ENCODE assay signal across 30 mouse cellular contexts in the genomic region with DNA sequence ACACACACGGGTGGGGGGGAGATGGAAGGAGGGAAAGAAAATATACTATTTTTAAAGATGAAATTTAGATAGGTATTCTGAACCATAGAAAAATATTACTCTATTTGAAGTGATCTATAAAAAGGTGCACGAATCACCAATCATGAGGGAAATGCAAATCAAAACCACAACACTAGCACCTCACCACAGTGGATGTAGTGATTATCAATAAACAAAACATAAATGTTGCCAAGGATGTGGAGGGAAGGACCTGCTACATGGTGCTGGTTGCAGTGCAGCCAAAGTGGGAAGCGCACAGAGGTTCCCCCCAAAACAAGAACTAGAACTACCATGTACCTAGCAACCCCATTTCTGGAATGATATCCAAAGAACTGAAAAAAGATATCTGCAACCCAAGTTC. TPM values are rescaled to one million over a fixed set of nuclear protein-coding genes. Genes with fewer than 3 reads are reported as not detected.
DNase-seq lines count a peak whose midpoint lies in the region; ATAC-seq lines count a peak whose summit lies in the region.
"Had no signal": no experiment of that assay in that cellular context is flagged by ENCODE, and none has a peak within 500 bp of the region (broad histone marks: within the 10 kb centered on the region; RNA-seq: fewer than 3 reads in every experiment).

No protein-coding gene starts in this region.

- DNase-seq in midbrain, embryonic 11.5 days (ENCODE audit: low spot score, missing footprints): peak; percentile 33
- peak; percentile 33 for DNase-seq in splenic B cell, adult 2 months (ENCODE audit: low read depth, low spot score)
- DNase-seq in left cerebral cortex, postnatal 14 days (ENCODE audit: low spot score in 2 of 2): no peak
- DNase-seq: adrenal gland, adult 2 months; adrenal gland, postnatal 25 days; B cell, adult 2 months; cerebellum, adult 11-12 months; cerebellum, adult 9-10 months; cerebellum, postnatal 14 days; gastrocnemius, postnatal 10 days; gastrocnemius, postnatal 36 days; heart, postnatal 10 days; heart, postnatal 36 days had no signal

- no peak for ATAC-seq in midbrain, embryonic 11.5 days (ENCODE audit: low FRiP score)
- ATAC-seq in midbrain, embryonic 16.5 days: no peak
- peak; percentile 56 for ATAC-seq in activated CD4-positive, CD25-positive, alpha-beta regulatory T cell, adult 4 months
- ATAC-seq in neural tube, embryonic 15.5 days (ENCODE audit: low FRiP score): no peak
- ATAC-seq: forebrain, embryonic 13.5 days; forebrain, embryonic 16.5 days; hindbrain, embryonic 16.5 days; intestine, postnatal 0 days; Patski had no signal

- H3K36me3 ChIP-seq in midbrain, embryonic 11.5 days (ENCODE audit: control insufficient read depth, insufficient read depth, low read length): no peaks in the 10 kb centered on the region
- no peaks in the 10 kb centered on the region for H3K36me3 ChIP-seq in midbrain, embryonic 16.5 days (ENCODE audit: control insufficient read depth, insufficient read depth, low read length)
- no peaks in the 10 kb centered on the region for H3K36me3 ChIP-seq in splenic B cell, adult 2 months (ENCODE audit: control insufficient read depth, insufficient read depth, low read length, poor library complexity, severe bottlenecking)
- no peaks in the 10 kb centered on the region for H3K36me3 ChIP-seq in neural tube, embryonic 15.5 days
- H3K36me3 ChIP-seq: forebrain, embryonic 10.5 days; G1E; heart, embryonic 12.5 days; heart, embryonic 15.5 days; hindbrain, embryonic 10.5 days; hindbrain, embryonic 13.5 days had no signal

- no peaks in the 10 kb centered on the region for H3K27me3 ChIP-seq in midbrain, embryonic 11.5 days (ENCODE audit: control insufficient read depth, insufficient read depth, low read length)
- H3K27me3 ChIP-seq in midbrain, embryonic 16.5 days (ENCODE audit: control insufficient read depth, insufficient read depth, low read depth, low read length): no peaks in the 10 kb centered on the region
- no peaks in the 10 kb centered on the region for H3K27me3 ChIP-seq in splenic B cell, adult 2 months (ENCODE audit: control insufficient read depth, insufficient read depth, low read length, poor library complexity, severe bottlenecking)
- peaks cover 4% of the 10 kb centered on the region for H3K27me3 ChIP-seq in neural tube, embryonic 15.5 days (replicated peaks)
- H3K27me3 ChIP-seq: CH12.LX; heart, embryonic 15.5 days had no signal

- WGBS in midbrain, embryonic 11.5 days: 84% methylated on average over 3 of the region's 3 CpGs
- WGBS in midbrain, embryonic 16.5 days: 97% methylated on average over 2 of the region's 3 CpGs
- 84% methylated on average over 3 of the region's 3 CpGs for WGBS in neural tube, embryonic 15.5 days

- no peaks in the 10 kb centered on the region for H3K9me3 ChIP-seq in midbrain, embryonic 11.5 days (ENCODE audit: control insufficient read depth, low read length)
- H3K9me3 ChIP-seq in midbrain, embryonic 16.5 days (replicated peaks; ENCODE audit: control insufficient read depth, low read length, poor library complexity, severe bottlenecking): no peaks in the 10 kb centered on the region
- no peaks in the 10 kb centered on the region; the same call in 1 of the 2 replicates for H3K9me3 ChIP-seq in neural tube, embryonic 15.5 days (replicated peaks)
- H3K9me3 ChIP-seq: forebrain, embryonic 10.5 days; forebrain, embryonic 13.5 days; heart, embryonic 12.5 days; heart, embryonic 15.5 days; hindbrain, embryonic 10.5 days; hindbrain, embryonic 13.5 days had no signal

- no peak overlapping the region for H3K4me2 ChIP-seq in midbrain, embryonic 11.5 days
- H3K4me2 ChIP-seq in midbrain, embryonic 16.5 days (ENCODE audit: low read length): no peak overlapping the region
- no peak overlapping the region for H3K4me2 ChIP-seq in neural tube, embryonic 15.5 days
- H3K4me2 ChIP-seq: forebrain, embryonic 13.5 days; heart, embryonic 12.5 days; heart, embryonic 15.5 days; hindbrain, embryonic 13.5 days had no signal

- no peak overlapping the region for H3K4me3 ChIP-seq in midbrain, embryonic 11.5 days (ENCODE audit: low read depth, low read length)
- H3K4me3 ChIP-seq in midbrain, embryonic 16.5 days (ENCODE audit: low read depth, low read length): no peak overlapping the region
- no peak overlapping the region for H3K4me3 ChIP-seq in neural tube, embryonic 15.5 days (replicated peaks)
- H3K4me3 ChIP-seq: forebrain, embryonic 10.5 days; forebrain, embryonic 13.5 days; heart, embryonic 12.5 days; heart, embryonic 15.5 days; hindbrain, embryonic 10.5 days; hindbrain, embryonic 13.5 days had no signal

- no peaks in the 10 kb centered on the region for H3K4me1 ChIP-seq in midbrain, embryonic 11.5 days (ENCODE audit: control insufficient read depth, insufficient read depth, low read length)
- no peaks in the 10 kb centered on the region for H3K4me1 ChIP-seq in midbrain, embryonic 16.5 days (ENCODE audit: control insufficient read depth, insufficient read depth, low read length)
- no peaks in the 10 kb centered on the region for H3K4me1 ChIP-seq in neural tube, embryonic 15.5 days
- H3K4me1 ChIP-seq: forebrain, embryonic 10.5 days; forebrain, embryonic 13.5 days; heart, embryonic 12.5 days; heart, embryonic 15.5 days; hindbrain, embryonic 10.5 days; hindbrain, embryonic 13.5 days had no signal

- H3K27ac ChIP-seq in midbrain, embryonic 11.5 days (ENCODE audit: low read depth, low read length): no peak overlapping the region
- H3K27ac ChIP-seq in midbrain, embryonic 16.5 days (ENCODE audit: low read length): no peak overlapping the region
- no peak overlapping the region for H3K27ac ChIP-seq in neural tube, embryonic 15.5 days (replicated peaks)
- H3K27ac ChIP-seq: forebrain, embryonic 10.5 days; forebrain, embryonic 13.5 days; heart, embryonic 15.5 days; hindbrain, embryonic 10.5 days; hindbrain, embryonic 13.5 days had no signal

- intact Hi-C loops in left cerebral cortex, postnatal 14 days (cut with DNase I): no loop called here

- H3K9ac ChIP-seq in midbrain, embryonic 11.5 days (ENCODE audit: low read length): no peak overlapping the region
- H3K9ac ChIP-seq in midbrain, embryonic 16.5 days (ENCODE audit: low read depth, low read length): no peak overlapping the region
- no peak overlapping the region for H3K9ac ChIP-seq in neural tube, embryonic 15.5 days (replicated peaks)
- H3K9ac ChIP-seq: forebrain, embryonic 13.5 days; heart, embryonic 12.5 days; heart, embryonic 15.5 days; hindbrain, embryonic 13.5 days had no signal

RNA-seq across cellular contexts. Expression of gene Gfi1, which starts 30.8 kb away (rescaled TPM):
- not detected in 2 replicates for polyA plus RNA-seq in midbrain, embryonic 11.5 days (2014; fragmentation: Nextera tagmentation; extraction: Ambion mirVana)
- not detected in 2 replicates for polyA plus RNA-seq in midbrain, embryonic 16.5 days (2015; fragmentation: Nextera tagmentation; extraction: Ambion mirVana)
- polyA plus RNA-seq in activated CD4-positive, CD25-positive, alpha-beta regulatory T cell, adult 4 months (2017; shearing (Covaris generic)): 1 to 10 TPM; 2.6 to 3.1 TPM
- polyA plus RNA-seq in neural tube, embryonic 15.5 days (2015; fragmentation: Nextera tagmentation; extraction: Ambion mirVana): 2.1 TPM in 1 of 2 replicates, not detected in the other
- total RNA-seq in left cerebral cortex, postnatal 14 days (2021): not detected
- total RNA-seq: adrenal gland, postnatal 25 days; gastrocnemius, adult 18-20 months; heart, postnatal 36 days had no signal
- polyA plus RNA-seq: embryonic facial prominence, embryonic 11.5 days; forebrain, embryonic 10.5 days; forebrain, embryonic 13.5 days; forebrain, embryonic 16.5 days; hindbrain, embryonic 13.5 days; hindbrain, embryonic 16.5 days had no signal

Comparison
In these comparisons a context has a peak if more than half of its experiments do, and no peak if none do; other contexts are left out.
1. DNase-seq: peak in midbrain, embryonic 11.5 days (single experiment) and splenic B cell, adult 2 months (single experiment); none in left cerebral cortex, postnatal 14 days (0 of 2).